Mouse (Mus musculus) G1E (cell line): ENCODE measurements around the gene Abhd15.

Experiments used
- CTCF ChIP-seq: IDR thresholded peaks from 2 replicates; pipeline ENCODE4 v1.5.1; 2012; ENCODE audit warnings: low read depth, low read length, inconsistent platforms, mixed read lengths
- GATA2 ChIP-seq: IDR thresholded peaks from 2 replicates; pipeline ENCODE4 v1.6.1; 2012; ENCODE audit warnings: low read depth, low read length, inconsistent platforms, borderline replicate concordance

- TF ChIP-seq CTCF (no peak), GATA2 (no peak)
These were observed 8.0 kb upstream of the Abhd15 start for GRCm38 (mm10) chr11:77506941-77507340.
